Mouse (Mus musculus) adrenal gland, postnatal 14 days (tissue): Measurements from ENCODE around the gene Slc16a2. TPM values are rescaled to one million over a fixed set of nuclear protein-coding genes. Genes with fewer than 3 reads are reported as not detected.
A peak's percentile ranks its signal among the peaks of the same experiment; 100 is the strongest.

Experiments used
- DNase-seq: peaks from one replicate; pipeline ENCODE4 v3.0.0; 2021; ENCODE audit warnings: mixed read lengths
- long read RNA-seq, 2 experiments: library from polyadenylated mRNA; stranded (forward); transcript quantifications; one replicate each; pipeline ENCODE4 v2.0.0; 2021
- total RNA-seq: library from RNA; stranded (reverse); gene quantifications from 2 replicates; pipeline ENCODE4 v1.2.3, GENCODE M21; 2021

Gene Slc16a2
- total RNA-seq = 34.7 and 54.2 TPM in 2 replicates
- long read RNA-seq, experiment 1, full-length matches to known transcripts = 4 of 14 reads
- long read RNA-seq, experiment 1, partial matches to known transcripts = 1 of 14 reads
- long read RNA-seq, experiment 1, other reads (novel, unspliced or antisense) = 9 of 14 reads
- long read RNA-seq, experiment 2, full-length matches to known transcripts = 5 of 25 reads
- long read RNA-seq, experiment 2, partial matches to known transcripts = 3 of 25 reads
- long read RNA-seq, experiment 2, other reads (novel, unspliced or antisense) = 17 of 25 reads

GRCm38 (mm10) chrX:103821832-103822196 lies at the start of gene Slc16a2:
TSS of gene Slc16a2 (minus strand) at chrX:103821983.
- peak; percentile 76 for DNase-seq

GRCm38 (mm10) chrX:103863502-103863901 lies 41.7 kb upstream of the Slc16a2 start:
- no peak for DNase-seq

- DNase-seq = no peak
Observed at GRCm38 (mm10) chrX:103862877-103863276, 41.1 kb upstream of the Slc16a2 start.

- DNase-seq = peak; percentile 25
Observed at GRCm38 (mm10) chrX:103845266-103845665, 23.5 kb upstream of the Slc16a2 start.

- no peak for DNase-seq
Observed at GRCm38 (mm10) chrX:103828836-103829235, 7.1 kb upstream of the Slc16a2 start.

GRCm38 (mm10) chrX:103822271-103822811 lies 558 bp upstream of the Slc16a2 start:
- DNase-seq = peak; percentile 73

GRCm38 (mm10) chrX:103821195-103821831 lies 470 bp downstream of the Slc16a2 start:
- DNase-seq = peak; percentile 29

- peak; percentile 51 for DNase-seq
Observed at GRCm38 (mm10) chrX:103820307-103821194, 1.2 kb downstream of the Slc16a2 start.

GRCm38 (mm10) chrX:103819253-103819652 lies 2.5 kb downstream of the Slc16a2 start:
- DNase-seq = peak; percentile 28

GRCm38 (mm10) chrX:103812690-103813089 lies 9.1 kb downstream of the Slc16a2 start:
- no peak for DNase-seq

GRCm38 (mm10) chrX:103810483-103810882 lies 11.3 kb downstream of the Slc16a2 start:
- no peak for DNase-seq

GRCm38 (mm10) chrX:103806373-103806772 lies 15.4 kb downstream of the Slc16a2 start:
- no peak for DNase-seq

- no peak for DNase-seq
Observed at GRCm38 (mm10) chrX:103796961-103797360, 24.8 kb downstream of the Slc16a2 start.

- DNase-seq = no peak
Observed at GRCm38 (mm10) chrX:103795506-103795905, 26.3 kb downstream of the Slc16a2 start.

- no peak for DNase-seq
Observed at GRCm38 (mm10) chrX:103791329-103791728, 30.5 kb downstream of the Slc16a2 start.

- peak; percentile 39 for DNase-seq
Observed at GRCm38 (mm10) chrX:103785681-103786080, 36.1 kb downstream of the Slc16a2 start.

- no peak for DNase-seq
Observed at GRCm38 (mm10) chrX:103776412-103776811, 45.4 kb downstream of the Slc16a2 start.

GRCm38 (mm10) chrX:103746197-103746596 lies 75.6 kb downstream of the Slc16a2 start:
- no peak for DNase-seq

- peak; percentile 17 for DNase-seq
Observed at GRCm38 (mm10) chrX:103744171-103745039, 77.4 kb downstream of the Slc16a2 start.

GRCm38 (mm10) chrX:103742057-103742315 lies 79.8 kb downstream of the Slc16a2 start:
- DNase-seq = no peak

GRCm38 (mm10) chrX:103741215-103742056 lies 80.3 kb downstream of the Slc16a2 start:
- DNase-seq = peak; percentile 84
